Mouse (Mus musculus) frontal cortex, postnatal 10 days (tissue): Measurements from ENCODE around the gene Ap4s1.
"Not testable (repeated sequence)": the region's sequence is repeated elsewhere in the genome, so short reads cannot be mapped to it uniquely, and the experiment has no call there.

Experiments used
- DNase-seq, 2 experiments: peaks; one replicate each; pipeline ENCODE4 v3.0.0; 2022; ENCODE audit warnings: low spot score in 2 of 2, mixed read lengths in 1 of 2

The Ap4s1 gene

DNA sequence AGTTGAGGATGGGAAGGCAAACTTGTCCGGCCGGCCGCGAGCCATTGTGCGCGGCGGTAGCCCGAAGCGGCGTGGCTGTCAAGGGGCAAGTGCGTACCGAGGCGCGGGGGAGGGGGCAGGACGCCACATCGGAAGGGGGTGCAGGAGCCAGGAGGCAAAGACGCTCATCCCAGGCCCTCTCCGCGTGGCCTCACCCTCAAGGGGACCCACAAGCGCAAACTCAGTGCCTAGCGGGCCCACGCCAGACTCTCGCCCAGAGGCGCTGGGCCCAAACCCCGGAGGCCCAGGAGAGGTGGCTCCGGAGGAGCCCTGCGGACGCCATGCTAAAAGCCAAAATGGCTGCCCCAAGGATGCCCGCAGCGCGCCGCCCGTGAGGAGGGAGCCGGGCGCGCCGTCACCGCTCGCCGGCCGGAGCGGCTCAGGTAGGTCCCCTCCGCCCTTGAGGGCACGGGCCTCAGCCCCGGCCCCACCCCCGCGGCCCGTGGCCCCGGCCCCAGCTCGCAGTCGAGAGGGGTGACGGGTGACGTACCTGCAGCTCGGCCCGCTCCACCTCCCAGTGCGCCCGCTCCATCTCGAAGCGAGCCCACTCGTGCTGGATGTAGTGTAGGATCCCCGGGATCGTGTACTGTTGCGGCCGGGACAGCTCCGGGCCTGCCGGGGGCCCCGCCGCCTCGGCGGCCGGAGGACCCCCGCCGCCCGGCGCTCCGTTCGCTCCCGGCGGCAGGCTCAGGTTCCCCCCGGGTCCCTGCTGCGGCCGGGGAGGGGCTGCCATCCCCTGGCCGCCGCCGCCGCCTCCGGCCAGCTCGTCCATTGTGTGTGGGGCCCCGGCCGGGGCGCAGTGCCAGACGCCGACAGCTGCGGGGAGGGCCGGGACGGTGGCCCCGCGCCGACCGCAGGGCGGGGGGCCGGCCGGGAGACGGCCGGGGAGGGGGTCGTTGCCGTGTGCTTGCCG, at the start of gene Ap4s1:
Gene Ap4s1 (plus strand): TSS at position 141 of the 952 bp plus-strand sequence.
- DNase-seq = peak; percentile 61 to 72

DNA sequence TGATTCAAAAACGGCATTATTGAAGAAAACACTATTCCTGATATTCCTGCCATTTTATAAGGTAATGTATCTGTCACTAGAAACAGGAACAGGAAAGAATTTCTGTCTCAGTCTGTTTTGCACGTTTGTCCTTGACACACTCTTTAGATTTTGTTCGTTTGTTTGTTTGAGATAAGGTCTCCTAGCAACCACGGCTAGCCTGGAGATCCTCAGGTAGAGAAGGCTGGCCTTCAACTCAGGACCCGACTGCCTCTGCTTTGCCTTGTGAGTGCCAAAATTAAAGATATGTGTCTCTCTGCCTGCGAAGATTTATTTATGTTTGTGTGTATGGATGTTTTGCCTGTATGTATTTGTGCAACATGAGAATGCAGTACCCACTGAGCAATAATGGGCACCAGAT, 49.0 kb upstream of the Ap4s1 start:
- DNase-seq = no peak

DNA sequence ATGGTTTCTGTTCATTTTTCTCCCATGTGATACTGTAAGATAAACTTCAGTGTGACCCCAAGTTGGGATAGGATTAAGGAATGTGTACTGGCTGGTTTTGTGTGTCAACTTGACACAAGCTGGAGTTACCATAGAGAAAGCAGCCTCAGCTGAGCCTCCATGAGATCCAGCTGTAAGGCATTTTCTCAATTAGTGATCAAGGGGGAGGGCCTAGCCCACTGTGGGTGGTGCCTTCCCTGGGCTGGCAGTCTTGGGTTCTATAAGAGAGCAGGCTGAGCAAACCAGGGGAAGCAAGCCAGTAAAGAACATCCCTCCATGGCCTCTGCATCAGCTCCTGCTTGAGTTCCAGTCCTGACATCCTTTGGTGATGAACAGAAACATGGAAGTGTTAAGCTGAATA, 41.4 kb upstream of the Ap4s1 start:
- not testable (repeated sequence) for DNase-seq

DNA sequence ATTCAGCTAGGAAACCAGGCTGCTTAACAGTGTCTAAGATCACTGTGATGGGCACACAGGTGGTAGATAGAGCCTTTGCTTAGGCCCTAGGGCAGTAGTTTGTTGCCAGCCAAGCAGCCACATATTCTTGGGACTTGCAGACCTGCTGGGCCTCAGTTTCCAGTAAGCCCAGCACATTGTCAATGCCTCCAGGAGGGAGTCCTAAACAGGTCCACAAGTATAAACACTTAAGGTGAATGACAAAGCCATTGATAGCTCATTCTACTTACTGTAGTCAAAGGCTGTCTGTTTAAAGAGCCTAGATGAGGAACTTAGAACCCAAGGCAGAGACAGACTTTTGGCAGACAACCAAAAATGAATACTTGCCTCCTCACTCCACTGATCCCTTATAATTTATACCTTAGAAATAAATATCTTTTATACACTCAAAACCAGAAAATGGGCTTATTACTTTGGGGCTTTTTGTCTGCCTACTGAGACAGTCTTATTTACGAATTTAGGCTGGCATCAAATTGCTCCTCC, 34.8 kb upstream of the Ap4s1 start:
- DNase-seq = no peak

DNA sequence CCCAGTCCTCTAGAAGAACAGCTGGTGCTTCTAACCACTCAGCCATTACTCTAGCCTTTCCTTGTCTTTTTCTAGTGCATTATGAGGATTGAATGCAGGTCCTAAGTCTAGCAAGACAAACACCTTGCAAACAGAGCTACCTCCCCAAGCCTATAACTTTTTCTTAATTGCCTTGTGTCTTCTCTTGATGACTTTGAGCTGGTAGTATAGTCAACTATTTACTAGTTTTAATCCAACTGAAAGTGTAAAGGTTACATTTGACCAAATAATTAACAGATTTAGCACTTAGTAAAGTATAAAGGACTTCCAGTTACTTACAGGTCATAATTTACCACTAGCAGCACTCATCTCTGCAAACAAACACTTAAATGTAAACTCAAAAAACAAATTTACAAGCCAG, 27.8 kb upstream of the Ap4s1 start:
- DNase-seq = no peak

DNA sequence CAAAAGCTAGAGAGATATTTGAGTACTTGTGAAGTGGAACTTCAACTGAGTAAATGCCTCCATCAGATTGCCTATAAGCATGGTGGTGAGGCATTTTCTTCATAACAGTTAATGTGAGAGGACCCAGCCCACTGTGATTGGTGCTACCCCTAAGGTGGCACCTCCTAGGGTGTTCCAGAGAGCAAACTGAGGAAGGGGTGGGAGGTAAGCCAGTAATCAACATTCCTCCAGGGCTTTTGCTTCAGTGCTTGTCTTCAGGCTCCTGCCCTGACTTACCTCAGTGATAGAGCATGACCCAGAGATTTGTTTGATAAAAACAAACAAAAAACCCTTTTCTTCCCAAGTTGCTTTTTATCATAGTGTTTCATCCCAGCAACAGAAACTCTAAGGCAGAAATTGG, 26.9 kb upstream of the Ap4s1 start:
- DNase-seq = no peak

DNA sequence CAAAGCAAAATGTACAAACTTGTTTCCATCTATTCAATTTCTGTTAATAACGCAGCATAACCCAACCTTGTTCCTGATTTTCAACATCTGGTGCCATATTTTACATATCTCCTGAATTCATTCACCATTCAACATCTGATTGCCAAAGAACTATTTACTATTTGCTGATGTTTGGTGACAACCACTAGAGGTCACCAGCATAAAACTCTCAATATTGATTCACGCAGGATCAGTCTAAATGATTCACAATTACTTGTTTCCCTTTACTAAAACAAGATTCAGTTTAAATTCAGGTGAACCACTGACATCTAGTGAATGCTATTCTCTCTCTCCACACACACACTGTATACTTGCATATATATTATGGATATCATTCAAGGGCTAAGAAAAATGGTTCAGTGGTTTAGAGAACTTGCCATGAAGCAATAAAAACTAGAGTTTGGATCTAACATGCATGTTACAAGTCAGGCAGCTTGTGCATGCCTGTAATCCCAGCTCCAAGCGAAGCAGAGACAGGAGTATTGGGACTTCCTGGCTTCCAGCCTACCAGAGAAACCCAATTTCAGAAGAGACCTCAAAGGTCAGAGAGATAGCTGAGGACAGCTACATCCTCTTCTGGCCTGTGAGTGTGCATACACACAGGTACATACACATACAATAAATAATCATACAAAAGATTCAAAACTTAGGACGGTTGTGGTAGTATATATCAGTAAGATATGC, 24.0 kb upstream of the Ap4s1 start:
- no peak for DNase-seq

DNA sequence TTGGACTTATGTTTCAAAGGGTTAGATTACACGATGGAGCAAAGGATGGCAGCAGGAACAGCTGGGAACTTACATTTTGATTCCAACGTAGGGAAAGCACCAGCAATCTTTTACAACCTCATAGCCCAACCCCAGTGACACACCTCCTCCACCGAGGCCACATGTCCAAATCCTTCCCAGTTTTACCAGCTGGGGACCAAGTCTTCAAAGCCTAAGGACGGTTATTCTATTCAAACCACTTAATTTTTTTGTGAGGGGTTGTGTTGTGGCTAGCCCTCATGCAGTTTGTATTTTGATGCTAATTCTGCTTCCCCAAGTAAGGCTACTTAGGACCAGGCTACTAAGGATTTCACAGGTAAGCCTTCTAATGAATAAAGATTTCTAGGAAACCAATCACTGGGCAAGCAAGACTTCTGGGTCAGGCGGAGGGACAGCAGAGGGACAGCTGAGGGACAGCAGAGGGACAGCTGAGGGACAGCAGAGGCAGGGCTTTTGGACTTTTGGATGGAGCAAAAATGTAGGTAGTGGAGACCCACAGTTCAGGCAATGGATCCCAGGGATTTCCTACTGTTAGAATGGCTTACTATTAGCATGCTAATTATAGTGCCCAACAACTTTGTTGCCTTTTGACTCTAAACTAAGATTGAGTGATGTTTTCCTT, 19.5 kb upstream of the Ap4s1 start:
- DNase-seq = no peak

DNA sequence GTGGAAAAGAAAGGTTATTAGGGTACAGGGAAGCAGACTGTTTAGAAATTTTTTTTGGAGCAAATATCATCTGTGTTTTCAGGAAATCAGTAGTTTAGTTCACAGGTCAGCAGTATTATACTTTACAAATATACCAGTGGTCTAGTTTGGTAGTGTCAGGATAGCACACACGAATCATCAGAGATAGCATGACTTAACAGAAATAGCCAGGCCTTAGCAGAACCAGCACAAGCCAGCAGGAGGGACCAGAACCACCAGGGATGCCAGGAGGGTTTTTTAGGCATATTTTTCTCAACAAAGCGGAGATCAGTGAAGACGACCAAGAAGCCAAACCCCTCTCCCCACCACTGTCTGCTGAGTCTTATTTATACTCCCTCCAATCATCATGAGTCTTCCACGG, 17.6 kb upstream of the Ap4s1 start:
- no peak for DNase-seq

DNA sequence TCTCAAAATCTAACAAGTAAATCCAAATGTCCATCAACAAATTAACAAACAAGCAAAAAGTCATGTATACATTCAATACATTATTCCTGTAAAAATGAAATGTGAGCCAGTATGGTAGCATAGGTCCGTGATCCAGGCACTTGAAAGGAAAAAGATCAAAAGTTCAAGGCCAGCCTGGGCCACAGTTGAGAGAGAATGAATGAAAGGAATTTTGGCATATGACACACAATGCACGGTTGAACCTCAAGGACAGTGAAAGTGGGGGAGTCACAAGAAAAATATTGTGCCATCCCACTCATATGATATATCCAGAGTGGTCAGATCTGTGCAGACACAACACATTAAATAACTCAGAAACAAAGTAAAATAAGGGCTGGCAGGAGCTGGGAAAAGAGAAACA, 14.4 kb upstream of the Ap4s1 start:
- no peak for DNase-seq

DNA sequence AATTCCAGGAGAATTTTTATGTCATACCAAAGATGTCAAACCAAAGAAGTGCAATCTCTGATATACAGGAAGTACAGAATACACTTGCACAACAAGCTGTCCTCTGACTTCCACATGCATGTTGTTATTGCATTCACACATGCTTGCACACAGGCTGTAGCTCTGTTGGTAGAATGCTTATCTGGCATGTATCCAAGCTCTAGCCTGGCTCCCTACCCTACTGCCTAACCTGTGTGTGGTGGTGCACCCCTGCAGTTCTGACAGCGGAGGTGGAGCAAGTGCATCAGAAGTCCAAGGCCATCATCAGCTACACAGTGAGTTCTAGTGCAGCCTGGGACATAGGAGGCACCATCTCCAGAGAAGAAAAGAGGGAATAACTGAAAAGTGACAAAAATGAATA, 12.0 kb upstream of the Ap4s1 start:
- DNase-seq = no peak

DNA sequence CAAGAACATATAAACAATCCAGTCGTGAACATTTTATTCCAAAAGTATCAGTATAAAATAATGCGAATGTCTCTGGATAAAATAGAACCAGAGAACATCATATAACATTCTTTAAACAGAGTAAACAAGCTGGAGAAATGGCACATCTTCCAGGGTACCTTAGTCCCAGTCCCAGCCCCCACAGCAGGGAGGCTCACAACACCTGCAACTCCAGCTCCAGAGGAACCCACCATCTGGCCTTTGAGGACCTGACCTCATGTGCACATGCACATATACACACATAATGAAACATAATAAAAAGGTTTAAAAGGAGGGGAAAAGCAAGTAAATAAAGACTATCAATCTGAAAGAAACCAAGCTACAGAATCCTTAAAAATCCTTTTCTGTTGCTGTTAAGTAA, 2.3 kb upstream of the Ap4s1 start:
- DNase-seq = no peak

DNA sequence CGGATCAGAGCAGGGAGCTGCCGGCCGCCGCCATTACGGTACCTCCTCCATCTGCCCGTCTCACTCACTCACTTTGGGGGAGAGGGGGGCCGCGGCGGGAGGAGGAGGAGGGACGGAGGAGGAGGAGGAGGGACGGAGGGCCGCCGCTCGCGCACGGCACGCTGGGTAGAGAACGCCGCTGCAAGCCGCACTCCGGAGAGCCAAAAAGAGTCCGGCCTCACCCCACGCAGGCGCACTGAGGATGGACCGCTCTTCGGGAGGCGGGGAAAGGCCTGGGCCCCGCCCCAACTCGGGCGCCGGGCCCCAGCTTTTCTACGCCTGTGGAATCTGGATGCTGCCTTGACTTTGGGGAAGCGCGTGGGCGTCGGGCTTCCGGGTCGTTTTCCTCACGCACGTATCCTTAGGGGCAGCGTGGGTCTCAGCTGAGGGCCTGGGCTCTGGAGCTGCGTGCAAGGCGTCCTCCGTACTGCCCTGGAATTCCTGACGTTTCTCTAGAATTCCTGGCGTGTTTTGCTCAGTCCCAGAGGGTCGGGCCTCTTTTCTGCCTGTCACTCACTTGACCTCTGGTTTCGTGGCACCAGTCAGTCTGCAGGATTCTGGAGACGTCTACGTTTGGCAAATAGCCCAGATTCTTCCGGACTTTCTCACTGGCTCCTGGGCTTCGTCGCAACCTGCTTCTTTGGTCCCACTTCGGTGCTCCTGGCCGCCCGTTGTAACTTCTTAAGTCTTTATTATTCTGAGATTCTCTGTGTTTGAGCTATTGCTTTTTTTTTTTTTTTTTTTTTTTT, 1.2 kb downstream of the Ap4s1 start, which contains the start of gene Strn3:
Gene Strn3 (minus strand): TSS at position 53 of the 788 bp plus-strand sequence.
- peak; percentile 95 for DNase-seq

DNA sequence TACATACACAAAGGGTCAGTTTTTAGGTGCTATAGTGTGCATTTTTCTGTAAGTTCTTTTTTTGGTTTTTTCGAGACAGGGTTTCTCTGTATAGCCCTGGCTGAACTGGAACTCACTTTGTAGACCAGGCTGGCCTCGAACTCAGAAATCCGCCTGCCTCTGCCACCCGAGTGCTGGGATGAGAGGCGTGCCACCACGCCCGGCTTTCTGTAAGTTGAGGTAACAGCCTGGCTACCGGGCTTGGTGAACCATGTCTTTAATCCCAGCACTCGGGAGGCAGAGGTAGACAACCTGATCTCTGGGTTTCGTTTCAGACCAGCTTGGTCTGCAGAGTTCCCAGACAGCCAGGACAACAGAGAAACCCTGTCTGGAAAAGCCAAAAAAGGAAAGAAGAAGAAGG, 2.0 kb downstream of the Ap4s1 start:
- not testable (repeated sequence) for DNase-seq

DNA sequence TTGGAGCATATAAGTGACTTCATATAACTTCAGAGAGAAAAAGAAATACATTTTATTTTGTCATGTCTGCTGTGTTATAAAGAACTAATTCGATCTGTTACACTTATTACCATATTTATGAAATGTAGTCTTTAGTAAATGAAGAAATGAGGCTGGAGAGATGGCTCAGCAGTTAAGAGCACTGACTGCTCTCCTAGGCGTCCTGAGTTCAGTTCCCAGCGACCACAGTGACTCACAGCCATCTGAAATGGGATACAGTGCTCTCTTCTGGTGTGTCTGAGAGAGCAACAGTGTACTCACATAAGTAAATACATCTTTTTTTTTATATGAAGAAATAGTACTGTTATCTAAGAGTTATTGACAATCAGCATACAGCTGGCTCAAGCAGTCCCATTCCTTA, 2.6 kb downstream of the Ap4s1 start:
- DNase-seq = no peak

DNA sequence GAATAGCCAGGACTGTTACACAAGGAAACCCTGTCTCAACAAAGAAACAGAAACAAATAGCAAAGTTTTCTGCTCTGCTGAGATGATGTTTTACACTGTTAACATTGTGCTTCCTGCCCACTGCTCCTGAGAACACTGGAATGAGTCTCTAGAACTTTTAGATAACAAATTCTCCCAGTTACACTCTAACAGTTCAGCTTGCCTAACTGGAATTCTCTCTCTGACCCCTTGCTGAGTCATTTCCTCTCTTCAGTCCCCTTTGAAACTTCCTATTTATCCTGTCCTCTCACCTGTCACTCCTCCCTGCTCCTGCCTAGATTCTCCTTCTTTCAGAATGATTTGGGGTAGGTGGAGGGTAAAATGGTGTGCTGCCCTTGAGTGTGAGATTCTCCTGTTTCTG, 3.3 kb downstream of the Ap4s1 start:
- DNase-seq = no peak

DNA sequence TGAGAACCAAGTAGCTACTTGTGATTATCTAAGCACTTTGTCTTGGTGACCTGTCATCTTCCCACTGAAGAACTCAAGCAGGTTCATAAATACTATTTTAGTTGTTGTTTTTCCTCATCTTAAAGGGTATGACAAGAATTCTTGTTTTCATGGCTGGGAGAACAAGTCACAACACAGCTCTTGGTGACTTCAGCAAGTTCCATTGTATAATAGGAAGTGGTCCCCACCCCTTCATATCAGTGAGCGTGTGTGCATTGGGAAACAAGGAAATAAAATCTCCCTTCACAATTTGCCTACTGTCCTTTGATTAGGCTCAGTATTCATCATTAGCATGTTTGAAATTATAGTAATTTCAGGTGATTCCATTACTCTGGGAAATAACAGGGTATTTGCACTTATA, 4.1 kb downstream of the Ap4s1 start:
- no peak for DNase-seq

DNA sequence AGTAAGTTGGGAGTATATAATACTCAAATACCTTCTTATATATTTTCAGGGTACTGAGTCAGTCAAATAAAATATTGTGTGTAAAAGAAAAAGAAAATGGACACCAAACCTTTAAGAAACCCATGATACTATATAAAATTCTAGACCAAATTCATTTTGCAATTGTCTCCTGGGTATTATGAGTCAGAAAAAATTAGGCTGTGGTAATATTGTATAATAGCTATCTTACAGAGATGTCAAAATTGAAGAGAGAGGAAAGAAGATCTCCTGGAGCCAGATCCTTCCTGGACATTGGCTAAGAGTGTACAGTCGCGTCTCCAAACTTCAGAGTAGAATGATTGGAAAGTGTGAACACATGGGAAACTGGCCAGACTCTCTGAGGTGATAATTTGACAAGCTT, 5.3 kb downstream of the Ap4s1 start:
- DNase-seq = no peak

DNA sequence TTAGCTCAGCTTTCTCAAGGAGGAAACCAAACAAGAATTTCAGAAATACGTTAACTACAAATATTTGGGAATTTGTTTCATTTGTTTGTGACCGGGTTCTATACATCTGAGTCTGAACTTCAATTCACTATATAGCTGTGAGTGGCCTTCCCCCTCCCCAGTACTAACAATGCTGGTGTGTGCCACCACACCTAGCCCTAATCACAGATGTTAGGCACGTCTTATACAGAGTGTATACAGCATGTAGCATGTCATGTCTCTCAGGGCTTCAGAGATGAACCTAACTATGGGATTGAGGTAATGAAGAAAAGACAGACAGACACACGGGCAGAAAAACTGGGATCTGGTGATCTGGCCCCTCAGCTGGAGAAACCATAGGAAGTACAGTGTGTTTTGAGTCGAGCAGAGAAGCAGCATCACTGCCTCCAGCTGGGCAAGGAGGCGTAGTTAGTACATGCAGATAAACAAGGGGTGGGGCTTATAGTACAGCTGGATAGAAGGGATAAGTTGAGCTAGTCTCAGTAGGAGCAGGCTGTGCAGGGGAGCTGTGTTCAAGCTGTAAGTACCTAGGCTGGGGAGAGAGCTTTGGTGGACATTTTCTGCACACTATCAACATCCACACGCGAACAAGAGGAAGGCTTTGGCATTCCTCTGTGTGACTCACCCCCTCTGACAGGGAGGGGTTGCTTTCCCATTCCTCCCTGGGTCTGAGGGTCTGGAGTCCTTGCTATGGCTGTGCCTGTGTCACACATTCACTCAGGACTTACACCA, 9.0 kb downstream of the Ap4s1 start:
- no peak for DNase-seq

DNA sequence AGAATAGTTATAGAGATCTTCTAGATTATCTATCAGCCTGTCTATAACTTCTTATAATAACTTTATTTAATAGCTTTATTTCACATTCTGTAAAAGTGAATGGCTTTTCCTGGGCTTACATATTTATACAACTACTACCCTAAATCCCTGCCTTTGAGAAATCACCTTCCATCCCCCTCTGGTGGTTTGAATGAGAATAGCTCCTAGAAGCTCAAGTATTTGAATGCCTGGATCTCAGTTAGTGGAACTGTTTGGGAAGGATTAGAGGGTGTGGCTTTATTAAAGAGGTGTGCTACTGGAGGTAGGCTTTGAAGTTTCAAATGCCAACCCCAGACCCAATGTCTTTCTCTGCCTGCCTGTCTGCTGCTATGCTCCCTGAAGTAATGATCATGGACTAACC, 10.9 kb downstream of the Ap4s1 start:
- no peak for DNase-seq

DNA sequence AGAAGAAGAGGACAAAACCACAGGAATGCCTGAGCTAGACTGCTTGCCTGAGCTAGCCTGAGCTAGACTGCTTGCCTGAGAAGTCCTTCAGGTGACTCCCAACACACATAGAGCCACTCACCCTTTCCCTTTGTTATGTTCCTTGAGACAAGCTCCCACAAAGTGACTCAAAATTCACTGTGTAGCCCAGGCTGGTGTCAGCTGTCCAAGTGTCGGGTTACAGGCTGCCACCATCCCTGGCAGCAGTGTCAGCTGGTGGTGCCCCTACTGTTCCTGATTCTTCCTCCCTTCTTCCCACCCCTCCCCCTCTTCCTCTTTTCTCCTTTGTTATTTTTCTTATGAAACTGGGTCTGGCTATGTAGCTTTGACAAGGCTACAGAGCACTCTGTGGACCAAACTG, 13.0 kb downstream of the Ap4s1 start:
- no peak for DNase-seq
